25 mouse cellular contexts compared by ENCODE assay signal in the genomic region with DNA sequence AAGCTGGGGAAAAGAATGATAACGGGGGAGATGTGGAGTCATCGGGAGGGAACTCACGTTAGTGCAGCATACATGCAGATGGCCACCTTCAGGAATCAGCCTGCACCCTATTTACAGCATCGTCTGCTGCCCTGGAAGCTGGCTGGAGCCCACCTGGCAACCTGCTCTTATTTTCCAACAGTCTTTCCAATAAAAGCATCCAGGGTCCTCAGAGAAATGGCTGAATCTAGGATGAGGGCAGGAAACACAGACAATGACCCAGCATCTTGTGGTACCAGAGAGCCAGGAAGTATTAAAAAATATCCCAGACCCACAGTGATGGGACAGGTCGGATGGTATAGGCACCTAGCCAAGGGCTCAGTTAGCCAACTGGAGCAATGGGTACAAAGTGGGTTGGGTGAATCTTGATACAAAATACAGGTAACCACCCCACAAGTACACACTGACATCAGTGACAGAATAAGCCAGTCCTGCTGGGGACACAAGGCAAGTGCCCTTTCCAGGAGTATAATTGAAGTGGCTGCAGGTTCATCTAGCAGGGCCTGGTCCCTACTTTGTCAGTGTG. TPM values are rescaled to one million over a fixed set of nuclear protein-coding genes. Genes with fewer than 3 reads are reported as not detected.
DNase-seq lines count a peak whose midpoint lies in the region; ATAC-seq lines count a peak whose summit lies in the region.
"Had no signal": no experiment of that assay in that cellular context is flagged by ENCODE, and none has a peak within 500 bp of the region (broad histone marks: within the 10 kb centered on the region; RNA-seq: fewer than 3 reads in every experiment).

No protein-coding gene starts in this region.

- H3K4me3 ChIP-seq in megakaryocyte, embryonic 14.5 days (replicated peaks): peak overlapping the region; percentile 81
- H3K4me3 ChIP-seq: forebrain, embryonic 10.5 days; forebrain, embryonic 13.5 days; heart, embryonic 12.5 days; heart, embryonic 15.5 days; hindbrain, embryonic 10.5 days; hindbrain, embryonic 13.5 days; intestine, embryonic 15.5 days had no signal

- DNase-seq in cerebellum, adult 11-12 months: peak; percentile 68
- DNase-seq in cerebellum, postnatal 4 days (ENCODE audit: low spot score in 2 of 2): no peak
- DNase-seq in cerebellum, postnatal 14 days: peak; percentile 71 to 73
- DNase-seq in frontal cortex, adult 2 months (ENCODE audit: extremely low spot score in 1 of 2, low spot score in 1 of 2): no peak
- no peak for DNase-seq in right cerebral cortex, adult 18-20 months
- DNase-seq: adrenal gland, adult 8-10 months; adrenal gland, postnatal 25 days; embryo, embryonic 11 days; forebrain, postnatal 0 days; gastrocnemius, postnatal 25 days; heart, adult 18-20 months; heart, postnatal 10 days; heart, postnatal 36 days; kidney, adult 11 months had no signal

- no peak for ATAC-seq in megakaryocyte, adult 5-6 weeks (ENCODE audit: poor library complexity, severe bottlenecking)
- ATAC-seq: activated CD4-positive, CD25-positive, alpha-beta regulatory T cell, adult 4 months; forebrain, embryonic 13.5 days; forebrain, postnatal 0 days; hindbrain, embryonic 16.5 days; intestine, embryonic 15.5 days had no signal

- H3K9me3 ChIP-seq in megakaryocyte, embryonic 14.5 days: no peaks in the 10 kb centered on the region
- H3K9me3 ChIP-seq: forebrain, embryonic 10.5 days; forebrain, embryonic 13.5 days; heart, embryonic 12.5 days; heart, embryonic 15.5 days; hindbrain, embryonic 10.5 days; hindbrain, embryonic 13.5 days; intestine, embryonic 15.5 days had no signal

- peaks cover 95% of the 10 kb centered on the region for H3K36me3 ChIP-seq in megakaryocyte, embryonic 14.5 days (replicated peaks; ENCODE audit: low read length)
- H3K36me3 ChIP-seq: heart, embryonic 12.5 days; heart, embryonic 15.5 days; intestine, embryonic 15.5 days had no signal

- H3K4me1 ChIP-seq in megakaryocyte, embryonic 14.5 days: peaks cover 96% of the 10 kb centered on the region

- H3K27me3 ChIP-seq in megakaryocyte, embryonic 14.5 days (replicated peaks): peaks cover 10% of the 10 kb centered on the region
- H3K27me3 ChIP-seq: forebrain, embryonic 13.5 days; hindbrain, embryonic 13.5 days; intestine, embryonic 15.5 days had no signal

RNA-seq across cellular contexts. Expression of a gene that starts 19.4 kb away (rescaled TPM):
- polyA plus RNA-seq in megakaryocyte, embryonic 14.5 days (2012; ENCODE audit: insufficient read depth, low replicate concordance): 57.1 and 57.7 TPM in 2 replicates
- total RNA-seq in megakaryocyte, adult 5-6 weeks (2015): 7.2 and 10.1 TPM in 2 replicates
- 26.4 and 32.3 TPM in 2 replicates for total RNA-seq in megakaryocyte, adult 5-6 weeks (2017)
- polyA plus RNA-seq in frontal cortex, adult 2 months (2012; rRNA removed): 166 and 193 TPM in 2 replicates

Comparison
In these comparisons a context has a peak if more than half of its experiments do, and no peak if none do; other contexts are left out.
1. DNase-seq: peak in cerebellum, adult 11-12 months (single experiment) and cerebellum, postnatal 14 days (2 of 2); none in cerebellum, postnatal 4 days (0 of 2), frontal cortex, adult 2 months (0 of 2) and right cerebral cortex, adult 18-20 months (single experiment).